Mouse (Mus musculus) bone marrow macrophage, adult 2 months (primary cell): ENCODE results near the gene Abl2.

Experiments
- CTCF ChIP-seq: IDR thresholded peaks from 2 replicates; pipeline ENCODE4 v1.5.1; 2012; ENCODE audit warnings: low read depth, mild to moderate bottlenecking, low read length, moderate library complexity
- POLR2A ChIP-seq: IDR thresholded peaks from 2 replicates; pipeline ENCODE4 v1.6.1; 2012; ENCODE audit warnings: mild to moderate bottlenecking, low read depth, low read length, borderline replicate concordance

- TF ChIP-seq CTCF (no peak), POLR2A (no peak)
These were observed 85.5 kb downstream of the Abl2 start for GRCm38 (mm10) chr1:156644061-156644460.
